Mouse (Mus musculus) forebrain, embryonic 14.5 days (tissue): ENCODE measurements around the gene Olfr370. TPM values are rescaled to one million over a fixed set of nuclear protein-coding genes. Genes with fewer than 3 reads are reported as not detected.
A peak's percentile ranks its signal among the peaks of the same experiment; 100 is the strongest.

Source experiments
- ATAC-seq: fragments of 200-750 bp; cut with Nextera tagmentation; 2 replicates; pipeline ENCODE4 v1.8.0; 2017; ENCODE audit warnings: mild to moderate bottlenecking, moderate library complexity
- DNase-seq: peaks from one replicate; pipeline ENCODE4 v3.0.0-alpha.2; 2015; ENCODE audit warnings: low spot score
- H3K27ac ChIP-seq: fragments of 300-500 bp; sonication (generic); 2 replicates; pipeline ENCODE4 v1.5.1; 2014; ENCODE audit warnings: low read depth, mild to moderate bottlenecking, control low read depth, low read length, moderate library complexity
- H3K27me3 ChIP-seq: fragments of 300-500 bp; sonication (generic); replicated peaks from 2 replicates; pipeline ENCODE4 v1.6.1; 2014; ENCODE audit warnings: low read length, control low read depth, mixed read lengths; ENCODE audit not compliant: control insufficient read depth, insufficient read depth
- H3K36me3 ChIP-seq: fragments of 300-500 bp; sonication (generic); 2 replicates; pipeline ENCODE4 v1.6.1; 2014; ENCODE audit warnings: low read length, control low read depth; ENCODE audit not compliant: control insufficient read depth, insufficient read depth
- H3K4me1 ChIP-seq: fragments of 300-500 bp; sonication (generic); 2 replicates; pipeline ENCODE4 v1.6.1; 2014; ENCODE audit warnings: antibody characterized with exemption, low read length, control low read depth; ENCODE audit not compliant: control insufficient read depth, insufficient read depth
- H3K4me2 ChIP-seq: fragments of 300-500 bp; sonication (generic); 2 replicates; pipeline ENCODE4 v1.6.1; 2014; ENCODE audit warnings: mild to moderate bottlenecking, control low read depth, low read length
- H3K4me3 ChIP-seq: fragments of 300-500 bp; sonication (generic); 2 replicates; pipeline ENCODE4 v1.5.1; 2014; ENCODE audit warnings: low read depth, low read length, control low read depth
- H3K9ac ChIP-seq: fragments of 300-500 bp; sonication (generic); 2 replicates; pipeline ENCODE4 v1.6.1; 2014; ENCODE audit warnings: mild to moderate bottlenecking, low read length, control low read depth, moderate library complexity
- H3K9me3 ChIP-seq: fragments of 300-500 bp; sonication (generic); replicated peaks from 2 replicates; pipeline ENCODE4 v1.6.1; 2016; ENCODE audit warnings: low read length, control low read depth, mixed read lengths; ENCODE audit not compliant: control insufficient read depth
- WGBS: fragments of 180-500 bp; shearing (Covaris S2); extraction: QIAGEN DNeasy Blood & Tissue Kit; methylation state at CpG from one replicate; pipeline ENCODE4 v1.1.7; 2014; 5-methylcytosine and 5-hydroxymethylcytosine counted together
- polyA plus RNA-seq: library from polyadenylated mRNA; unstranded; fragments of >200 nt; fragmentation: Nextera tagmentation; extraction: Ambion mirVana; gene quantifications from 2 replicates; pipeline ENCODE4 v1.2.1, GENCODE M21; 2014

Gene Olfr370
- polyA plus RNA-seq, 1 experiment from 2014 or later = not detected

DNA sequence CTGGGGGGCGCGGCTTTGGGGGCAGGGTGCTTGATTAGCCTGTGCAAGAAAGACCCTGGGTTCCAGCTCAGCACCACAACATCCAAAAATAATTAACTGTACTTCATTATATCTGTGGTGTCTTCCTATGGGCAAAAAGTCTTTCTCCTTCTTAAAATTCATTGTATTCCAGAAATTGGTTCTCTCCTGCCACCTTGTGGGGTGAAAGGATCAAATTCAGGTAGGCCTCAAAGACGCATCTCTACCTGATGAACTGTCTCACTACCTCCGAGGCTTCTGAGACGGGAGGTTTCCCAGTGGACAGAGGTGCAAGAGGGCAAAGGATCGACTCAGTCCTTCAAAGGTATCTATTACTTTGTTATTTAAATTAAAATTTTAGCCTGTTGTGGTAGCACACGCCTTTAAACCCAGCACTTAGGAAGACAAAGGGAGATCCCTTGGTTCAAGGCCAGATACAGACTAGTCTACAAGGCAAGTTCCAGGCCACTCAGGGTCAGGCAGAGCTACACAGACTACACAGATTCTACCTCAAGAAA lies 55.0 kb downstream of the Olfr370 start:
- Histone ChIP-seq H3K27me3 (no peaks in the 10 kb centered on the region), H3K4me1 (peaks cover 14% of the 10 kb centered on the region), H3K27ac (no peak overlapping the region), H3K4me3 (no peak overlapping the region), H3K4me2 (no peak overlapping the region), H3K9me3 (no peaks in the 10 kb centered on the region), H3K36me3 (peaks cover 14% of the 10 kb centered on the region; the same call in 1 of the 2 replicates), H3K9ac (no peak overlapping the region)
- no peak for DNase-seq
- 83% methylated on average over 7 of the region's 7 CpGs for WGBS
- ATAC-seq = no peak

DNA sequence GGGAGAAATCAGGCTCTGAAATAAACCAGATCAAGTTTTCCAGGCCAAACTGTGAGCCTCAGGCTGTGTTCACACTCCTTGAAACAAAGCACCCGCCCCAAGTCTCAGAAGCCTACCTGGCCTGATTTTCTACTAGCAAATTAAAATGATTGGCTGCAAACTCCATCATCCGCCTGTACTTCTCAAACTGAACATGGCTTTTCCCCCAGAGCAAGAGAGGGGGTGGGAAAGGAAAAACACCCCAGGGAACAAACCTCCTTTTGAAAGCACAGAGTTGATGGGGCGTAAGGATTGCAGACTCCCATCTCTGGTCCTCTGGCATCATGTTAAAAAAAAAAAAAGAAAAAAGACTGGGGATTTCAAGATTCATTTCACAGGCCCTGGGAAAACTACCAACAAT lies 57.1 kb downstream of the Olfr370 start:
- H3K27ac ChIP-seq = no peak overlapping the region
- ATAC-seq (no peak), DNase-seq (no peak)

GRCm38 (mm10) chr8:83593325-83594166 lies 58.0 kb downstream of the Olfr370 start:
- Histone ChIP-seq H3K27me3 (no peaks in the 10 kb centered on the region), H3K36me3 (peaks cover 9% of the 10 kb centered on the region; the same call in 1 of the 2 replicates), H3K9me3 (no peaks in the 10 kb centered on the region), H3K9ac (peak overlapping the region; percentile 93), H3K27ac (peak overlapping the region; percentile 90), H3K4me2 (peak overlapping the region; percentile 89), H3K4me1 (peaks cover 14% of the 10 kb centered on the region), H3K4me3 (peak overlapping the region; percentile 93)
- ATAC-seq = no peak
- peak; percentile 28 for DNase-seq
- WGBS = 4% methylated on average over 22 of the region's 22 CpGs

More for the DNA sequence above, 57.1 kb downstream of the Olfr370 start:
- Histone ChIP-seq H3K9me3 (no peaks in the 10 kb centered on the region), H3K4me1 (peaks cover 14% of the 10 kb centered on the region), H3K27me3 (no peaks in the 10 kb centered on the region), H3K4me2 (peak overlapping the region; percentile 89), H3K9ac (peak overlapping the region; percentile 93), H3K36me3 (peaks cover 14% of the 10 kb centered on the region; the same call in 1 of the 2 replicates), H3K4me3 (peak overlapping the region; percentile 93)
- 51% methylated on average over 3 of the region's 3 CpGs for WGBS

GRCm38 (mm10) chr8:83594167-83595049 lies 58.8 kb downstream of the Olfr370 start:
- H3K27ac ChIP-seq = peak overlapping the region; percentile 93
- peaks cover 4% of the 10 kb centered on the region; the same call in 1 of the 2 replicates for H3K36me3 ChIP-seq
- under 1% methylated on average over 43 of the region's 43 CpGs for WGBS
- peak overlapping the region; percentile 93 for H3K4me3 ChIP-seq
- peaks cover 14% of the 10 kb centered on the region for H3K4me1 ChIP-seq
- H3K4me2 ChIP-seq = peak overlapping the region; percentile 89
- H3K9ac ChIP-seq = peak overlapping the region; percentile 93
- H3K9me3 ChIP-seq = no peaks in the 10 kb centered on the region
- peak; percentile 99 for ATAC-seq
- peak; percentile 100 for DNase-seq
- H3K27me3 ChIP-seq = no peaks in the 10 kb centered on the region

Other genes with a start within 250 kb of the Olfr370 start
- gene Ucp1, start 245.4 kb upstream of the Olfr370 start, polyA plus RNA-seq = 0.14 and 0.30 TPM in 2 replicates
- gene Elmod2, start 203.3 kb upstream of the Olfr370 start, polyA plus RNA-seq = 24.9 and 29.6 TPM in 2 replicates
- gene Mgat4d, start 187.3 kb upstream of the Olfr370 start, polyA plus RNA-seq = not detected in 2 replicates
- gene Clgn, start 145.9 kb upstream of the Olfr370 start, polyA plus RNA-seq = 5.0 and 5.1 TPM in 2 replicates
- 232 and 263 TPM in 2 replicates for gene Scoc, start 77.4 kb upstream of the Olfr370 start, polyA plus RNA-seq
- gene Ndufb7, start 30.9 kb downstream of the Olfr370 start, polyA plus RNA-seq = 370 and 449 TPM in 2 replicates
- 806 and 815 TPM in 2 replicates for gene Tecr, start 72.2 kb downstream of the Olfr370 start, polyA plus RNA-seq
- gene Dnajb1, start 72.4 kb downstream of the Olfr370 start, polyA plus RNA-seq = 30.1 and 43.0 TPM in 2 replicates
- gene Gipc1, start 116.9 kb downstream of the Olfr370 start, polyA plus RNA-seq = 108 and 122 TPM in 2 replicates
- gene Ptger1, start 130.9 kb downstream of the Olfr370 start, polyA plus RNA-seq = 0.27 and 0.63 TPM in 2 replicates
- gene Pkn1, start 163.4 kb downstream of the Olfr370 start, polyA plus RNA-seq = 20.9 and 21.9 TPM in 2 replicates
- 120 and 133 TPM in 2 replicates for gene Ddx39, start 179.4 kb downstream of the Olfr370 start, polyA plus RNA-seq
- 9.3 and 12.4 TPM in 2 replicates for gene Adgre5, start 205.5 kb downstream of the Olfr370 start, polyA plus RNA-seq